Mouse (Mus musculus): ENCODE measurements around the gene Fam98b. TPM values are rescaled to one million over a fixed set of nuclear protein-coding genes. Genes with fewer than 3 reads are reported as not detected.

The Fam98b gene
- 5.3 and 7.4 TPM in 2 replicates for polyA plus RNA-seq (2015; fragmentation: Nextera tagmentation; extraction: Ambion mirVana)

GRCm38 (mm10) chr2:117249255-117250000 lies at the start of gene Fam98b:
Gene Fam98b, plus strand, starts transcription at chr2:117249739.
- WGBS, result under 1% methylated on average over 33 of the region's 33 CpGs
- H3K27me3 ChIP-seq (ENCODE audit: control insufficient read depth, insufficient read depth, low read length), result no peaks in the 10 kb centered on the region
- peak; percentile 93 for ATAC-seq (ENCODE audit: insufficient read depth, low FRiP score)

DNA sequence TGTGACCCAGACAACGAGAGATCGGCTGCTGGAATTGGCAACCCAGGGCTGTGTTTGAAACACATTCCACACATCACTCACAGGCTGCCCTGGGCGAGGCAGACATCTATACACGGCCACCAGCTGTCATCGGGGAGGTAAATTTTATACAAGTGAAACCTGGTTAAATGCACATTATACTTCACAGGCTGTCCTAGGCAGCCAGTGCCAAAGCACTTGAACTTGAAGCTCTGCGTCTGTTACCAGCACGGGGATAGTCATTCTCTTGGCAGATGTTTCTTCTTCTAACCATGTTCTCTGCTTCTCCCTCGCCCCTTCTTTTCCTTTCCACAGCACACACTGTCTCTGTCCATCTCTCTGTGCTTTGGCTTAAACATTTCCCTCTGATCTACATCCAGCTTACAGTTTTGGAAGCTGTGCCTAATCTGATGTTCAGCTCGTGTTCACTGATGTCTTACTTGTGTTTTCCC lies 48.6 kb upstream of the Fam98b start:
- 35% methylated on average over 9 of the region's 9 CpGs for WGBS
- Histone ChIP-seq H3K9me3 (replicated peaks; ENCODE audit: control insufficient read depth, low read length) (no peaks in the 10 kb centered on the region), H3K27me3 (ENCODE audit: control insufficient read depth, insufficient read depth, low read length) (no peaks in the 10 kb centered on the region), H3K36me3 (ENCODE audit: control insufficient read depth, insufficient read depth, low read length) (no peaks in the 10 kb centered on the region), H3K4me3 (replicated peaks; ENCODE audit: low read length) (no peak overlapping the region), H3K9ac (ENCODE audit: low read length) (no peak overlapping the region), H3K4me1 (ENCODE audit: control insufficient read depth, insufficient read depth, low read length) (peaks cover 8% of the 10 kb centered on the region), H3K4me2 (ENCODE audit: low read depth, low read length) (no peak overlapping the region), H3K27ac (ENCODE audit: low read length) (no peak overlapping the region)
- no peak for ATAC-seq (ENCODE audit: insufficient read depth, low FRiP score)

More at GRCm38 (mm10) chr2:117249255-117250000, at the start of gene Fam98b:
- Histone ChIP-seq H3K9ac (ENCODE audit: low read length) (peak within 1 kb of the TSS; percentile 98), H3K4me2 (ENCODE audit: low read depth, low read length) (peak within 1 kb of the TSS; percentile 90), H3K4me3 (replicated peaks; ENCODE audit: low read length) (peak within 1 kb of the TSS; percentile 95), H3K27ac (ENCODE audit: low read length) (peak within 1 kb of the TSS; percentile 84), H3K36me3 (ENCODE audit: control insufficient read depth, insufficient read depth, low read length) (no peaks in the 10 kb centered on the region), H3K9me3 (replicated peaks; ENCODE audit: control insufficient read depth, low read length) (no peaks in the 10 kb centered on the region), H3K4me1 (ENCODE audit: control insufficient read depth, insufficient read depth, low read length) (peaks cover 7% of the 10 kb centered on the region)

DNA sequence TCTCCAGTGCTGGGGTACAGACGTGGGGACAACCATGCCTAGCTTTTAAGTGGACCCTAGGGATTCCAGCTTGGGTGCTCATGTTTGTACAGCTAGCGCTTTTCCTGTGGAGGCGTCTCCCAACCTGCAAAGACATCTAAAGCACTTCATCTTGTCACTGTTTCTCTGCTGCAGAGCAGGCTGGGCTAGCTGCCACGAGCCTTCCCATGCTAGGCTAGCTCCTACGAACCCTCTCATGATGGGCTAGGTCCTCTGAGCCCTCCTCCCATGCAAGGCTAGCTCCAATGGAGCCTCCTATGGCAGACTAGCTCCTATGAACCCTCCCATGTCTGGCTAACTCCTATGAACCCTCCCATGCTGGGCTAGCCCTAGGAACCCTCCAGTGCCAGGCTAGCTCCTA lies 46.2 kb upstream of the Fam98b start:
- no peak overlapping the region for H3K4me2 ChIP-seq (ENCODE audit: low read depth, low read length)
- H3K9me3 ChIP-seq (replicated peaks; ENCODE audit: control insufficient read depth, low read length), result no peaks in the 10 kb centered on the region
- no peak for ATAC-seq (ENCODE audit: insufficient read depth, low FRiP score)
- H3K27me3 ChIP-seq (ENCODE audit: control insufficient read depth, insufficient read depth, low read length), result no peaks in the 10 kb centered on the region
- H3K36me3 ChIP-seq (ENCODE audit: control insufficient read depth, insufficient read depth, low read length), result no peaks in the 10 kb centered on the region
- H3K4me1 ChIP-seq (ENCODE audit: control insufficient read depth, insufficient read depth, low read length), result peaks cover 8% of the 10 kb centered on the region
- no peak overlapping the region for H3K27ac ChIP-seq (ENCODE audit: low read length)
- H3K9ac ChIP-seq (ENCODE audit: low read length), result no peak overlapping the region
- WGBS, result 55% methylated on average over 5 of the region's 5 CpGs
- no peak overlapping the region for H3K4me3 ChIP-seq (replicated peaks; ENCODE audit: low read length)

GRCm38 (mm10) chr2:117204534-117204933 lies 45.0 kb upstream of the Fam98b start:
- ATAC-seq (ENCODE audit: insufficient read depth, low FRiP score), result no peak
- no peak overlapping the region for H3K27ac ChIP-seq (ENCODE audit: low read length)

DNA sequence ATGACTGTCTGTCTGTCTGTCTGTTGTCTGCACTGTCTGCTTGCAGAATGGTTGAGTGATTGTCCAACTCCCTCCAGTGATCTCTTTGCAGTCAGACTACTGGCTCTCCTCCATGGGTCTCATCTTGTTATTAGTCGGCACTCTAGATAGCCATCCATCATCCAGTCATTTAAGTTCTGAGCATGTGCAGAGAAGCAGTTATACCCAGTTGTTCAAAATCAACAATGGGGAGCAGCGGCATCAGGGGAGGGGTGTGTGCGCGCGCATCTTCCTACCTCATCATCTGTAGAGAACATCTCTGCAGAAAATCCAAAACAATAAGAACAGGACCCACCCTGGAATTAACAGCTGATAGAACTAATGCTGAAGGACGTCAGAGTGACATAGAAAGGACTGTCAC lies 44.5 kb upstream of the Fam98b start:
- H3K4me2 ChIP-seq (ENCODE audit: low read depth, low read length), result no peak overlapping the region
- H3K4me3 ChIP-seq (replicated peaks; ENCODE audit: low read length), result no peak overlapping the region
- H3K36me3 ChIP-seq (ENCODE audit: control insufficient read depth, insufficient read depth, low read length), result no peaks in the 10 kb centered on the region
- 76% methylated on average over 6 of the region's 6 CpGs for WGBS
- no peak overlapping the region for H3K9ac ChIP-seq (ENCODE audit: low read length)
- ATAC-seq (ENCODE audit: insufficient read depth, low FRiP score), result no peak
- H3K27me3 ChIP-seq (ENCODE audit: control insufficient read depth, insufficient read depth, low read length), result no peaks in the 10 kb centered on the region
- H3K27ac ChIP-seq (ENCODE audit: low read length), result no peak overlapping the region
- H3K9me3 ChIP-seq (replicated peaks; ENCODE audit: control insufficient read depth, low read length), result no peaks in the 10 kb centered on the region
- peaks cover 4% of the 10 kb centered on the region for H3K4me1 ChIP-seq (ENCODE audit: control insufficient read depth, insufficient read depth, low read length)

More at GRCm38 (mm10) chr2:117204534-117204933, 45.0 kb upstream of the Fam98b start:
- peaks cover 8% of the 10 kb centered on the region for H3K4me1 ChIP-seq (ENCODE audit: control insufficient read depth, insufficient read depth, low read length)
- H3K4me3 ChIP-seq (replicated peaks; ENCODE audit: low read length), result no peak overlapping the region
- H3K9ac ChIP-seq (ENCODE audit: low read length), result no peak overlapping the region
- 63% methylated on average over 3 of the region's 3 CpGs for WGBS
- no peaks in the 10 kb centered on the region for H3K9me3 ChIP-seq (replicated peaks; ENCODE audit: control insufficient read depth, low read length)
- no peak overlapping the region for H3K4me2 ChIP-seq (ENCODE audit: low read depth, low read length)
- H3K36me3 ChIP-seq (ENCODE audit: control insufficient read depth, insufficient read depth, low read length), result no peaks in the 10 kb centered on the region
- H3K27me3 ChIP-seq (ENCODE audit: control insufficient read depth, insufficient read depth, low read length), result no peaks in the 10 kb centered on the region

GRCm38 (mm10) chr2:117210416-117211085 lies 39.0 kb upstream of the Fam98b start:
- 8% methylated on average over 6 of the region's 6 CpGs for WGBS
- peak overlapping the region; percentile 2; the same call in 1 of the 2 replicates for H3K4me3 ChIP-seq (replicated peaks; ENCODE audit: low read length)
- no peaks in the 10 kb centered on the region for H3K9me3 ChIP-seq (replicated peaks; ENCODE audit: control insufficient read depth, low read length)
- H3K4me2 ChIP-seq (ENCODE audit: low read depth, low read length), result peak overlapping the region; percentile 48
- no peak overlapping the region for H3K27ac ChIP-seq (ENCODE audit: low read length)
- H3K9ac ChIP-seq (ENCODE audit: low read length), result peak overlapping the region; percentile 20; the same call in 1 of the 2 replicates
- H3K4me1 ChIP-seq (ENCODE audit: control insufficient read depth, insufficient read depth, low read length), result peaks cover 4% of the 10 kb centered on the region; the same call in 1 of the 2 replicates
- H3K36me3 ChIP-seq (ENCODE audit: control insufficient read depth, insufficient read depth, low read length), result no peaks in the 10 kb centered on the region
- no peaks in the 10 kb centered on the region for H3K27me3 ChIP-seq (ENCODE audit: control insufficient read depth, insufficient read depth, low read length)
- peak; percentile 94 for ATAC-seq (ENCODE audit: insufficient read depth, low FRiP score)

- 52% methylated on average over 2 of the region's 2 CpGs for WGBS
- Histone ChIP-seq H3K4me1 (ENCODE audit: control insufficient read depth, insufficient read depth, low read length) (peaks cover 5% of the 10 kb centered on the region; the same call in 1 of the 2 replicates), H3K9ac (ENCODE audit: low read length) (no peak overlapping the region), H3K4me2 (ENCODE audit: low read depth, low read length) (no peak overlapping the region), H3K36me3 (ENCODE audit: control insufficient read depth, insufficient read depth, low read length) (no peaks in the 10 kb centered on the region), H3K27me3 (ENCODE audit: control insufficient read depth, insufficient read depth, low read length) (no peaks in the 10 kb centered on the region), H3K9me3 (replicated peaks; ENCODE audit: control insufficient read depth, low read length) (no peaks in the 10 kb centered on the region), H3K27ac (ENCODE audit: low read length) (no peak overlapping the region), H3K4me3 (replicated peaks; ENCODE audit: low read length) (no peak overlapping the region)
- no peak for ATAC-seq (ENCODE audit: insufficient read depth, low FRiP score)
These were observed 33.4 kb upstream of the Fam98b start for GRCm38 (mm10) chr2:117216152-117216551.

DNA sequence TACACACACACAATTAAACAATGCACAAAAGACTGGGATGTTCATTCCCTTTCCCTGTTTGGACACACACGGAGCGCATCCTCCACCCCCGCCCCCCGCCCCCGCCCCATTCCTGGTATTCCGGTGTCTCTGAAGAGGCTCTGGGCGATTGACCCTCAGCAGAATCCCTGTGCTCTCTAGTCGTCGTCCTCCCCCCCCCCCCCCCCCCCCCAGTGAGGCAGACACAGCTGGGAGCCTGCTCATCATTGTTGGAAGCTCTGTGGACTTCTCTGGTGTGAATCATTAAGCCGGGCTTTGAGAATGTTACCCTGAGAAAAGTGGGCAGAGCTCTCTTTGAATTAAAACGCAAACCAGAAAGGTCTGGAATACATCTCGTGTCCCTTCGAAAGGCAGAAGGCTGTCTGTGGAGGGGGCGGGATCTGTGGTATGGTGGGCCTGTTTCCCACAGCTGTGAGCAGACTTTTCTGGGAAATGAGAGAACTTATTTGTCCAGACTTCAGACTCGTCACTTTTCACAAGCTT lies 31.8 kb upstream of the Fam98b start:
- peaks cover 5% of the 10 kb centered on the region; the same call in 1 of the 2 replicates for H3K4me1 ChIP-seq (ENCODE audit: control insufficient read depth, insufficient read depth, low read length)
- H3K36me3 ChIP-seq (ENCODE audit: control insufficient read depth, insufficient read depth, low read length), result no peaks in the 10 kb centered on the region
- H3K9ac ChIP-seq (ENCODE audit: low read length), result 0 out of 2 replicates have a peak overlapping the region, but pooled peaks have one; percentile 11
- 12% methylated on average over 15 of the region's 15 CpGs for WGBS
- H3K4me2 ChIP-seq (ENCODE audit: low read depth, low read length), result peak overlapping the region; percentile 36
- no peaks in the 10 kb centered on the region for H3K27me3 ChIP-seq (ENCODE audit: control insufficient read depth, insufficient read depth, low read length)
- H3K4me3 ChIP-seq (replicated peaks; ENCODE audit: low read length), result no peak overlapping the region
- H3K9me3 ChIP-seq (replicated peaks; ENCODE audit: control insufficient read depth, low read length), result no peaks in the 10 kb centered on the region
- ATAC-seq (ENCODE audit: insufficient read depth, low FRiP score), result peak; percentile 82; the same call in 1 of the 2 replicates
- peak overlapping the region; percentile 68 for H3K27ac ChIP-seq (ENCODE audit: low read length)

GRCm38 (mm10) chr2:117219536-117219935 lies 30.0 kb upstream of the Fam98b start:
- 92% methylated on average over 4 of the region's 4 CpGs for WGBS
- no peak for ATAC-seq (ENCODE audit: insufficient read depth, low FRiP score)

More at GRCm38 (mm10) chr2:117219536-117219935, 30.0 kb upstream of the Fam98b start:
- Histone ChIP-seq H3K4me2 (ENCODE audit: low read depth, low read length) (no peak overlapping the region), H3K4me3 (replicated peaks; ENCODE audit: low read length) (no peak overlapping the region), H3K4me1 (ENCODE audit: control insufficient read depth, insufficient read depth, low read length) (peaks cover 5% of the 10 kb centered on the region; the same call in 1 of the 2 replicates), H3K36me3 (ENCODE audit: control insufficient read depth, insufficient read depth, low read length) (no peaks in the 10 kb centered on the region), H3K9ac (ENCODE audit: low read length) (no peak overlapping the region), H3K9me3 (replicated peaks; ENCODE audit: control insufficient read depth, low read length) (no peaks in the 10 kb centered on the region), H3K27ac (ENCODE audit: low read length) (no peak overlapping the region), H3K27me3 (ENCODE audit: control insufficient read depth, insufficient read depth, low read length) (no peaks in the 10 kb centered on the region)
